Mouse (Mus musculus): ENCODE data around the gene Slc39a5.

Slc39a5 gene

DNA sequence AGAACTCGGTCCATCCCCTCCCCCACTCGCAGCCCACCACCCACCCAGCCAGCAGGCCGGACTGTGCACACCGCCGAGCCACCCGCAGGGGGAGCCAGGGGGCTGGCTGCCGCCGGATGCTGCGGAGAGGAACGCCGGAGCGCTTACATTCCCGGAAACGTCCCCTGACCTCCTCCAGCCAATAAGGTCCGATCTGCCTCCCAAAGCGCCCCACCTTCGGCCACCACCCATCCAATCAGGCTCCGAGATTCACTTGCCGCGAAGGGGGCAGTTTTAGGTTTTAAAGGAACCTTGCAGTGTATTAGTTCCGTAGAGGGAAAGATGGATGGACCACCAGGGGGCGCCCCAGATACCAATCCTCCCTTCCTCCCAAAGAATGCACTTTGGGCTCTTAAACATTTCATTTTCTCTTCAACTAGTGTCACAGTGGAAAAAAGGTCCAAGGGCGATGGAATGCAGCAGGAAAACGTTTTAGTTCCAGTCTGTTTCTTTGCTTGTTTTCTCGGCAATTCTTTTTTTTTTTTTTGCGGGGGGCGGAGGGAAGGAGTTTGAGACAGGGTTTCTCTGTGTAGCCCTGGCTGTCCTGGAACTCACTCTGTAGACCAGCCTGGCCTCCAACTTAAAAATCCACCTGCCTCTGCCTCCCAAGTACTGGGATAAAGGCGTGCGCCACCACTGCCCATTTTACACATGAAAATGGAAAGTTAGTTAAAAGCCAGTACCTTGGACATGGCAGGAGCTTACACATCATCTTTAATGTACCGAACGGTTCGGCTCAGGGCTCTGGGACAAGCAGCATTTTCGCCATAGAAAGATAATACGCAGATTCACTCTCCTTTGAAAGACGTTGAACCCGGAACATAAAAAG lies 8.9 kb upstream of the Slc39a5 start:
- peak; percentile 90 for DNase-seq (ENCODE audit: low spot score)

DNA sequence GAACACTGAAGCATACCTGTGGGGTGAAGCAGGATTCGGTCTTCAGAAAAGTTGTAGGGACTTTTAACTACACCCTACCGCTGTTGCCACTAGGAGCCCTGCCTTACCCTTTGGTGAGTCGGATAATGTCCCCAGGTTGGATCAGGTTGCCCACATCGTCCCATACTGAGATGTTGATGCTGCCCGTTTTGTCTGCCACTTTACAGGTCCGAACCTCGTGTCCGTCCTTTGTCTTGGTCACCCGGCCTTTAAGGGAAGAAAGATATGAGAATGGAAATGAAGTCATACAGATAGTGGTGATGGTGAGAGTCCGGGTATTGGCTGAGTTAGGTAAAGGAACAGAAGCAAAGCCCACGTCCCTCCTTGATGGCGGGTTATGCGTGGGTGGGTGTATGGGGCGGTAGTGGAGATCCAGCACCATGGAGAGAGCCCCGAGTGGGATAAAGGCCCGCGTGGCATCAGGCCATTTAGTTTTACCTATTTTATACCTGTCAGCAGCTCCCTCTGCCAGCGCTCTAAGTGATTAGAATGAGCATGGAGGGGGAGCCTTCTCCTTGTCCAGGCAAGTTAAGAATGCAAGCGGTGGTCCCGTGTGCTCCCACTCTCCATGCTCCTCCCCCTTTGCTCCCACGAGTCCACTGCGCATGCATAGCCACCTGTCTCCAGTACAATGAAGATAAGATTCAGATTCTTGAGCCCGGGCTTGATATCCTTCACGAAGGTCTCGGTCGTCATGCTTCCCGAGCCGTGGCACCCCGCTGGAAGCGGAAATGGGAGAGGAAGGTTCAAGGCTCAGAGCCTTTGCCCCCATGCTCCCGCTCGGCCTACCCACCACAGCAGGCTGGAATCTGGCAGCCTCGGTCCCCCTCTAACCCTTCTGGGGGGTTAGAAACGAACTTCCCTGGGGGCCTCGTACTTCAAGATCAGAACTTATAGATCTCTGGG lies 7.8 kb upstream of the Slc39a5 start:
- DNase-seq (ENCODE audit: low spot score) = no peak

DNA sequence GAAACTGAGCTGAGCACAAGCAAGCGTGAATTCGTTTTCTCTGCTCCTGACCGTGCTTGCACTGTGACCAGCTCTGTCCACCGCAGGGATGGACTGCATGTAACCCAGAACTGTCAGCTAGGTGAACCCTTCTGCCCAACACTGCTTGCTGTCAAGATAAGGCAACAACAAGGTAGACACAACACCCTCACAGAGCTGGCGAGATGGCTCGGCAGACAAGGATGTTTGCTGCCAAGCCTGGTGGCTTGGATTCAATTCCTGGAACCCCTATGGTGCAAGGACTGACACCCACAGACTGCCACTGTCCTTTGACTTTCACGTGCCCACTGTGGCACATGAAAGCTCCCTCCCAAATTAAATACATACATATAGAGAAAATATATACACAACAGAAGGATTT lies 2.9 kb upstream of the Slc39a5 start:
- no peak for DNase-seq (ENCODE audit: low spot score)

DNA sequence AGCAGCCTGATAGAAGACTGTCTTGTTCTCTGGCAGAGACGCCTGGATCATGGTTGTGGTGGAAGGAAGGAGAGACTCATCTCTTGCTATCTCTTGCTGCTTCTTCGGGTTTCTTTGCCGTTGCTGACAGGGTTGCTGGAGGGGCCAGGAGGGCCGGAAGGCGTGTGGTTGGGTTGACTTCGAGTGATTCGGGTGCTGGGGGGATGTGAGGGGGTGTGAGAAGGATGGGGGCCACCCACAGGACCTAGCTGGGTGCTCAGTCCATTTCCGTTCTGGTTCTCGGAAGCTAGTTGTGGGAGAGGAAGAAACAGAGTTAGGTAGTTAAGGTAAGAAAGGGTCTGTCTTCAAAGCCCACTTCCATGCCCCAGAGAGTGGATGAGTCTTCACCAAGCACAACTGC lies 609 bp upstream of the Slc39a5 start:
- no peak for DNase-seq (ENCODE audit: low spot score)

DNA sequence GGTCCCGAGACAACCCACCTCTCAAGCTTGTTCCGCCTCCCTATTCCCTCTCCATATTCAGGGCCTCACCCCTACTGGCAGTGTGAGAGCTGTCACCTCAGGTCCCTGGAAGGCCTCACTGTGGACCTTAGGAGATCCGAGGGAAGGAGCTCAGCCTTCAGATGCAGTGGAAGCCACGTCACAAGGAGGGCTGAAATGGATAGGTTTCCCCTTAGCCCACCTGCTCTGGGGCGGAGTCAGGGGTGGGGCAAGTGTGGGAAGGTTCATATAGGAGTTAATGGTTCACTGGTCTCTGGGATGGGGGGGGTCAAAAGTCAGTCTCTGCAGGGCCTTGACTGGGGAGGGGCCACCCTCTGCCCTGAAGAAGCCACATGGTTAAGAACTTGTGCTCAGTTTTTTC lies 691 bp downstream of the Slc39a5 start:
- no peak for DNase-seq (ENCODE audit: low spot score)

DNA sequence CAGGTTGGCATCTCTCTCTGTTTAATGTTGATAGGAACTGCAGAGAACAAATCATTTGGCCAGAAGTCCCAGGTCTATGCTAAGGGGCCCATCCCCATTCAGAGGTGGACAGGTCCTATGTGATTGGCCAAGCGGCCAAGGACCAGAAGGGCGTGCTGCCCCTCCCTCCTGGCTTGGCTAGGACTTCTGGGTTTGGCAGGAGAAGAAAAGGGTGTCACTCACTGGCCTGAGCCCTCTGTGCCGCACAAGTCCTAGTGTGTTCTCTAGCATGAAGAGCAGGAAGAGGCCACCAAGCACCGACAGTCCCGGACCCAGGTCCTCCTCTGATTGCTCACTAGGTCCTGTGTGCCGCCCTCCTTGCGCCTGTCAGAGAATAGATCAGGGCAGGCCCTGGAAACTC lies 3.6 kb downstream of the Slc39a5 start:
- DNase-seq (ENCODE audit: low spot score) = no peak

DNA sequence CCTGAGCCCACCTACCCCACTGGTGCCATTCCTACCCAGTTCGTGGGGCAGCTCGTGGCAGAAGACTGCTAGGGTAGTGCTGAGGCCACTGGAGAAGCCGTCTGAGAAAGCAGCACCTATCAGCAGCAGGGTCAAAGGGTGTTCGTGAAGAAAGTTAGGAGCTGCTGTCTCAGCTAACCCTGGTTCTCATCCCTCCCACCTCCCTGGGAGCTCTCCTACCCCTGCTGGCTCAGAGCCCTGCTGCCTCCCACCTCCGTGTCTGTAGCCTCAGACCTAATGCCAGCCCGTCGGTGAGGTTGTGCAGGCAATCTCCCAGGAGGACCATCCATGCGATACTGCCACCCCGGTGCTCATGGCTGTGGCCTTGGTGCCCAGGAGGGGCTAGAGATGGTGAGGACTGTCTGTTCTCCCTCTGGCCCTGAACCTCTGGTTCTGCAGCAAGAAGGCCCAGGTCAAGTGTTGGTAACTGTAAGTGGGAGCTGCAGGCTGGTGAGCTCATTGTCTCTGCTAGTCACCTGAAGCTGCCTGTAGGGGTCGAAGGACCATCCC lies 4.2 kb downstream of the Slc39a5 start:
- DNase-seq (ENCODE audit: low spot score) = no peak

DNA sequence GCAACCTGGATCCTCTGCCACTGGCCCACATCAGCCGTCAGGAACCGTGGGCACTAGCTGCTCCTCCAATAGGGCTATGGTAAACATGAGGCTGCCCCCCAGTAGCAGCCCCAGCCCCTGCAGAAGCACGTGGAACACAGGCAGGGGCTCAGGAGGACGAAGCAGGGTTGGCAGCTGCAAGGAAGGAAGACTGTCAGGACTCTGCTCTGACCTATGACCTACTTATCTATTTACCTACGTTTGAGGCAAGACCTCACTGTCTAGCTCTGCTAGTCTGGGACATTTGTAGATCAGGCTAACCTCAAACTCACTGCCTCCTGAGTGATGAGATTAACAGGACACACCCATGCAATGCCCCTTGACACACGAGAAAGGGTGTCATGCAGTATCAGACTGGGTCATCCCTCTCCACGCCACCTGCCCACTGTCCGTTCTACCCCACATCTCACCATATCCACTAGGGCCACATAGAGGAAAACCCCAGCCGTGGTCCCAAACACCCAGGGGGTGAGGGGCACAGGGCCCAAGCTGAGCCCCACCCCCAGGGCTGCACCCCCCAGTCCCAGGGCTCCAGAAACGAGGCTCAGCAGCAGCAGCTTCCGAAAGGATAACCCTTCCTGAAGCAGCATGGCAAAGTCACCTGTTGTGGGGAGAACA lies 4.9 kb downstream of the Slc39a5 start:
- DNase-seq (ENCODE audit: low spot score) = no peak

DNA sequence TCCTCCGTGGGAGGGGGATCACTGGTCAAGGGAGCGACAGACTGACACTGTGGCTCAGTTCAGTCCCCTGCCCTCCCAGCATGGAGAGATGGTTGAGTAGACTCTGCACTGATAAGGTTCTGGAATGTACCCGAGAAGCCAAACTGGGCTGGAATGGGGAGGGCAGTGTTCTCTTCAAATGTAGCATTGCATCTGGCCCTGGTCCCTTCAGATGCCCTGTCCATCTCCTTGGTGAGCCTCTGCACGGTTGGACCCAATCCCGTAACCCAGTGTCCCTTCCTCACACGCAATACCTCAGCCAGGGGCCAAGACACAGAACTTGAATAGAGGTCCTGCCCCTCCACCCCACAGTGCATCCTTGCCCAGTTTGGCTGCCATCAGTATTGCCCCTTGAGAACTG lies 9.2 kb downstream of the Slc39a5 start:
- no peak for DNase-seq (ENCODE audit: low spot score)

DNA sequence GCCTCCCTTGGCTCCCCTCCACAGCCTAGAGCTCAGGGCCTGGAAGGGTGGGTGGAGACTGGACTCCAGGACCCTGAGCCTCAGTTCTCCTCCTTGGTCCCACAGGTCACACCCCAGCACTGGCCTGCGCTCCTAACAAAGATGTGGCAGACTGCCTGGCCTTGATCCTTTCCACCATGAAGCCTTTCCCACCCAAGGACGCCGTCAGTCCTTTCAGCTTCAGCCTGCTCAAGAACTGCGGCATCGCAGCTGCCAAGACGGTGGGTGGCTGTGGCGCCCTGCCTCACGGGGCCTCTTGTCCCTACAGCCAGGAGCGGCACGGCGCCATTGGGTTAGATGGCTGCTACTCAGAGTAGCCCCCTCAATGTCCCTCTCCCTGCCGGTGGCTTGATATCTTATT lies 10.7 kb downstream of the Slc39a5 start:
- DNase-seq (ENCODE audit: low spot score) = no peak

DNA sequence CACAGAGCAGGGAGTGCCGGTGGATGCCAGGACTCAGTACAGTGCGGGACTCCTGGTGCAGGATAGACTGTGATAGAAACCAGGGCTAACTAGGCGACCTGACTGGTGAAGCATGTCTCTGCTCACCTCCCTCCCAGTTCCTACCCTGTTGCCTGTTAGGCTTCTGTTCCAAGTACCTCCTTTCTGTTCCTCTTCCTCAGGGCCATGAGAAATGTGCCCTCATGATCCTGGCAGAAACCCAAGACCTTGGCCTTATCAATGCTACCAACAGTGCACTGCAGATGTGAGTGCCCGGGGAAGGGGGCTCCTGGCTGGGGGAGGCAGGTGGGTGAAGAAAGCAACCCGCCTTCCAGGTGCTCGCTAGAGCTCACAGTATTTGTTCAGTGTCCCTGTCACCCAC lies 11.5 kb downstream of the Slc39a5 start:
- DNase-seq (ENCODE audit: low spot score) = no peak

DNA sequence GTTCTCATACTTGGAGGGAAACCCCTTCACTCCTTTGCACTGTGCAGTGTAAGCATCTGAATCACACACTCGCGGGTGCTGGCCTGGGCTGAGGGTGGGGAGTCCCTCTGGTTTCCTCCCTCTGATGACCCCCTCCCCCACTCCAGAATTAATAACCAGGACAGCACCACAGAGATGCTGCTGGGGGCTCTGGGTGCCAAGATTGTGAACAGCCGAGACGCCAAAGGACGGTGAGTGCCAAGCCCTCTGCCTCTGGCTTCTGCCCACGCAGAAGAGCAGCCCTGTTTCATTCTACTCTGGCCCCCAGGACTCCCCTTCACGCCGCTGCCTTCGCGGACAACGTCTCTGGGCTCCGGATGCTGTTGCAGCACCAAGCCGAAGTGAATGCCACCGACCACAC lies 12.1 kb downstream of the Slc39a5 start:
- DNase-seq (ENCODE audit: low spot score) = no peak

DNA sequence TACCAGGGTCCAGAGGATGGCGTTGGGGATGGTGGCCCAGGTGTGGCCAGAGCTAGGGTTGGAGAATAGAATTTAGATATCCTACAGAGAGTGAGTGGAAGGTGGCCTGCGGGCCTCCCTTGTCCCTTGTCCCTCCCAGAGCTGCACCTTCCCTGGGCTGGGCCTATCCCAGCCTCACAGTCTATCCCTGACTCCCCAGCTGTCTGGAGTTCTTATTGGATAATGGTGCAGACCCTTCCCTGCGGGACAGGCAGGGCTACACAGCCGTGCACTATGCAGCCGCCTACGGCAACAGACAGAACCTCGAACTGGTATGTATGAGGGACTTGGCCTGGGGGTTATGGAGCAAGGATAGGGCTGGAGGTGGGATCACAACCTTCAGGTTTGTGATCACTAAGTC lies 15.1 kb downstream of the Slc39a5 start:
- DNase-seq (ENCODE audit: low spot score) = no peak

DNA sequence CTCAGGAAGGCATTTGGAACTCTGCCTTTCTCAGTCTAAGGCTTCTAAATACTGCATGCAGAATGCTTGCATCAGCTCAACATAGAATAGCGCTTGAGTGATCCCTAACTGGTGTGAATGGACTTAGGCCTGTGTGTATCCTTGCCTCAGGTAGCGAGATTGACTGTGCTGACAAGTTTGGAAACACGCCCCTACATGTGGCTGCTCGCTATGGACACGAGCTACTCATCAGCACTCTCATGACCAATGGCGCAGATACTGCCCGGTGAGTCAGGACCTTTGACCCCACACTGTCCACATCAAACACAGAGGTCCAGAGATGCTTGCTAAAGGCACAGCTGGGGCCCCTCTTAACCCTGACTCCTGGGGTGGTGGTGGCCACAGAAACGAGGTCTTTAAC lies 18.5 kb downstream of the Slc39a5 start:
- DNase-seq (ENCODE audit: low spot score) = no peak

DNA sequence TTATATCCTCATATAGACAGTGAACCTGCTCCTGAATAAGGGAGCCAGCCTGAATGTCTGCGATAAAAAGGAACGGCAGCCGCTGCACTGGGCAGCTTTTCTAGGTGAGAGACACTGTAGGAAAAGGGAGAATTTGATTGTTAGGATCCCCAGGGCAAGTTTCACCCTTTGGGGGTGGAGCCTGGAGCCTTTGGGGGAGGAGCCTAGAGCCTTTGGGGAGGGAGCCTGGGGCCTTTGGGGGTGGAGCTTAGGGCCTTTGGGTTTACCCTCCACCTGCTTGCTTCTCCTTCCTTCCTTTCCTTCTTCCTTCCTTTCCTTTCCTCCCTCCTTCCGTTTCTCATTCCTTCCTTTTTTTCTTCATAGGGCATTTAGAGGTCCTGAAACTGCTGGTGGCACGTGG lies 20.5 kb downstream of the Slc39a5 start:
- DNase-seq (ENCODE audit: low spot score) = no peak

DNA sequence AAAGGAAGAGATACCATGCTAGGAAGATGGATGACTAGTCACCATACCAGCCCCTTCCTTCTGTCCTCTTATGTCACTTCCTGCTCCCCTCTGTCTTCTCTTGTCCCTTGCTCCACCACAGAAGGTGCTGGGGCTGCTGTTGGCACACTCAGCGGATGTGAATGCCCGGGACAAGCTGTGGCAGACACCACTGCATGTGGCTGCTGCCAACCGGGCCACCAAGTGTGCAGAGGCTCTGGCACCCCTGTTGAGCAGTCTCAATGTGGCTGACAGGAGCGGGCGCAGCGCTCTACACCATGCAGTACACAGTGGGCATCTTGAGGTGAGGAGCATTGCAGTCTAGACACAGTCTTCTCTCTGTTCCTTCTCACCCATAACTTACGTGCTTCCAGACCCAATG lies 21.8 kb downstream of the Slc39a5 start:
- no peak for DNase-seq (ENCODE audit: low spot score)

DNA sequence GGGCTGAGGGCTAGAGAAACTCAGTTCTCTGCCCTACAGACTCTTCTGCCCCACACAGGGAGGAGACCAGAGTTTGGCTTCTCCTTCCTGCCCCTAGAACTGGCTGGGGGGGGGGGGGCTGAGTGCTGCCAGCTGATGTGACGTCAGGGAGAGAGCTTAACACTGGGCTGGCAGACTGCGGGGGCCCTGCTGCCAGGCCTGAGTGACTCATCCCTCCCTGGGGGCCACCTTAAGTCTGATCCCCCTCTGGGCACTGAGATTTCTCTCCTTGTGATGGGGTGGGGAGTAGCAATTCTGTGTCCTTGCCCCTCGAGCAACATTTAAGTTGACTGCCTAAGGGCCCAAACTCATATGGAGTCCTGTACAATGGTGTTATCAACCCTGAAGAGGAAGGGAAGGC lies 22.6 kb downstream of the Slc39a5 start:
- no peak for DNase-seq (ENCODE audit: low spot score)

DNA sequence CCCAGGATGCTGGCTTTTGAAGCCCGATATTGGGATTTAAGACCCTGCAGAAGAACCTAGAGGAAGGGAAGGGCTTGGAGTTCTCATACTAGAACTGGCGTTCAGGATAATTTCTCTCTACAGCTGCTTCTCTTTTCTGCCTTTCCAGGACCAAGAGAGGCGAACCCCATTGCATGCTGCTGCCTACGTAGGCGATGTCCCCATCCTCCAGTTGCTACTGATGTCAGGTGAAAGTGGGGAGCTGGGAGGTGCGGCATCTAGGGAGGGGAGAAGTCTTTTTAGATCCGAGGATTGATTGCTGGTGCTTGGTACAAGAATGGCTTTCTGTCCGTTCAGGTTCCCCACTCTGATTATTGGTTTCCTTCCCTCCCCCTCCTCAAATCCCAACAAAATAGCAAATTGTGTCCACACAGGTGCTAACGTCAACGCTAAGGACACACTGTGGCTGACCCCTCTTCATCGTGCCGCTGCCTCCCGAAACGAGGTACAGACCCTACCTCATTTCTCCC lies 23.0 kb downstream of the Slc39a5 start:
- DNase-seq (ENCODE audit: low spot score) = no peak

DNA sequence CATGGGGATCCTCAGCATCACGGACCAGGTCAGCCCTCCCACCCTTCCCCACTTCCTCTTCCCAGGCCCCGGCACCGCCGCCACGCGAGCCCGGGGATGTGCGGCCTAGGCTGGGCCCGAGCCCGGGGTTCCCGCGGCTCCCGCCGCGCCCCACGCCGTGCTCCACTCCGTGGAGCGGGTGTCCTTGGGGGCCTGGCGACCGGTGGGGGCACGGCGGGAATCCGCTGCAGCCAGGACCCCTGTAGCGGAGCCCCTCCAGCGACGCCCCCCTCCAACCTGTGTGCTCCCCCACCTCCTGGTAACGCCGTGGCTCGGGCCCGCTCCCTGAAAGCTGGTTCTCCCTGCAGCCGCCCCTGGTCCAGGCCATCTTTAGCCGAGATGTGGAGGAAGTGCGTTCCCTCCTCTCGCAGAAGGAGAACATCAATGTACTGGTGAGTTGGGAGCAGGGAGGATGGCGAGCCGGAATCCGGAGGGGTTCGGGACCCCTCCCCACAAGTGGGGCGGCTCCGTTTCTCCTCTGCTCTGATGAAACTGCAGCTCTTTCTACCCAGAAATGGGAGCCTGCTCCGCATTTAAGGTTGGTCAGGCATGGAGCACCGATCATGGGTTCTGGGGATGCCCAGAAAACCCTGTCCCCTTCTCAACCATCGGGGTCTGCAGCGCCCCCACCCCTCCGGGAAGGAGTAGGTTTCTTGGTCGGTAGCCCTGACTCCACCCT lies 23.6 kb downstream of the Slc39a5 start:
- DNase-seq (ENCODE audit: low spot score) = no peak

DNA sequence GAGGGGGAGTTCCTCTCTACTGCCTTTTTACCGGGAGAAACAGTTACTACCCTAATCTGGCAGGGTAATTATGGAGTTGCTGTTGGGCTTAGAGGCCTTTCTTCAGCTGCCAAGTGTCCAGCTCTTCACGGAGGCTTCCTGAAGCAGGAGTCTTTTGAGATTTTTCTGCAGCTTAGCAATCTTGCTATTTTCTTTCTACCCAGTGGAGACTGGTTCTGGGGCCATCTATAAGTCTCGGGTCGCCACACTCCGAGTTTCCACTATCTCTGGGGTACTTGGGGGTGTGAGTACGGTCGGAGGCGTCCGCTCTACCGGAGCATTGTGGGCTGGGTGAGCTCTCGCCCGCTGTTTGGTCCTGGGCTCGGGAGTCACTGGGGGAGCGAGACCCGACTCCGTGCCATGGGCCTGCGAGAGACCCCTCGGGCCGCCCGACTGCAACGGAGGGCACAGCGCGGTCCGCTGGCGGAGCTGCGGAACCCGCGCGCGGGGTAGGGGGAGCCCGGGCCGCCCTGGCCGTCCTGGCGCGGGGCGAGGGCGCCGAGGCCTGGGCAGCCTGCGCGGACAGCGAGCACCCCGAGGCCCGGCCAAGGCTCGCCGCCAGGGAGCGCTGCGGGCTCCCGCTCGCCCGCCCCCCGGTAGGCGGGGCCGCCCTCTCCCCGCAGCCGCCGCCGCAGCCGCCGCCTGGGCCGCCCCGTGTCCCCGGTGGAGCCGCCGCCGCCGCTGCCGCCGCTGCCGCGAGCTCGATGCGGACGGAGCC lies 24.4 kb downstream of the Slc39a5 start, which contains the start of gene Ankrd52:
Ankrd52 (plus strand) TSS at position 661 of the 757 bp plus-strand sequence.
- peak; percentile 41 for DNase-seq (ENCODE audit: low spot score)

DNA sequence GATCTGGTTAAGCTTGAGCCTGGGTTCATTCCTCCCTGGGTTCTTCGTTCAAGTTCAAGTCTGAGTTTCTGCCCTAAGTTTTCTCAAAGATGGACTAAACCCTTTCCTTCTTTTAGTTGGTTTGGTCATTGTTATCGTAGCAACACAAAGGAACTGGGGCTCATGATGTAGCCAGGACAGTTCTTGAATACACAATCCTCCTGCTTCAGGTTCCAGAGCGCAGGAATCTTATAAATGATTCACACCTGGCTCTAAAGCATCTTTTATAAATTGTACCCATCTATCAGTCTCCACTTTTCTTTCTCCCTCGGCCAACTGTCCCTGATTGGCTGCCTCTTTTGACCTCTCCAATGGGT lies 25.0 kb downstream of the Slc39a5 start:
- no peak for DNase-seq (ENCODE audit: low spot score)
